Mouse (Mus musculus): ENCODE data around the gene AC170998.1.

GRCm38 (mm10) chr17:28691687-28692340 is 34.1 kb upstream of the AC170998.1 start:
- no peak for TF ChIP-seq CTCF (IDR thresholded peaks at IDR 0.05; ENCODE audit: low read depth)
- TF ChIP-seq EP300 (IDR thresholded peaks at IDR 0.05; ENCODE audit: low read depth), result no peak

Data from liver, embryonic 14.5 days (tissue).